Mouse (Mus musculus) neural tube, embryonic 14.5 days (tissue): ENCODE measurements at regions not wholly inside any gene's neighbourhood (a gene's known extent, or its start where the extent isn't known, plus 50 kb on each side); places are given as distances from the start of the nearest gene placed in this dataset.

Experiments used
- ATAC-seq: fragments of 200-750 bp; cut with Nextera tagmentation; 2 replicates; pipeline ENCODE4 v1.8.0; 2017; ENCODE audit warnings: low read depth, mild to moderate bottlenecking, moderate TSS enrichment, moderate library complexity
- H3K27ac ChIP-seq: fragments of 300-500 bp; sonication (generic); 2 replicates; pipeline ENCODE4 v1.5.1; 2014; ENCODE audit warnings: low read depth, mild to moderate bottlenecking, control low read depth, low read length, moderate library complexity, mixed read lengths
- H3K27me3 ChIP-seq: fragments of 300-500 bp; sonication (generic); 2 replicates; pipeline ENCODE4 v1.6.1; 2014; ENCODE audit warnings: low read length; ENCODE audit not compliant: control insufficient read depth, insufficient read depth
- H3K36me3 ChIP-seq: fragments of 300-500 bp; sonication (generic); 2 replicates; pipeline ENCODE4 v1.6.1; 2014; ENCODE audit warnings: low read length, mixed read lengths; ENCODE audit not compliant: control insufficient read depth, insufficient read depth
- H3K4me1 ChIP-seq: fragments of 300-500 bp; sonication (generic); 2 replicates; pipeline ENCODE4 v1.6.1; 2014; ENCODE audit warnings: low read length; ENCODE audit not compliant: control insufficient read depth, insufficient read depth
- H3K4me2 ChIP-seq: fragments of 300-500 bp; sonication (generic); 2 replicates; pipeline ENCODE4 v1.6.1; 2014; ENCODE audit warnings: mild to moderate bottlenecking, low read depth, low read length, control low read depth
- H3K4me3 ChIP-seq: fragments of 300-500 bp; sonication (generic); 2 replicates; pipeline ENCODE4 v1.5.1; 2014; ENCODE audit warnings: low read depth, low read length, control low read depth, mixed read lengths
- H3K9ac ChIP-seq: fragments of 300-500 bp; sonication (generic); replicated peaks from 2 replicates; pipeline ENCODE4 v1.6.1; 2014; ENCODE audit warnings: low read depth, mild to moderate bottlenecking, control low read depth, low read length, mixed read lengths
- H3K9me3 ChIP-seq: fragments of 300-500 bp; sonication (generic); 2 replicates; pipeline ENCODE4 v1.6.1; 2016; ENCODE audit warnings: low read length; ENCODE audit not compliant: control insufficient read depth
- WGBS: fragments of 180-500 bp; shearing (Covaris S2); extraction: QIAGEN DNeasy Blood & Tissue Kit; methylation state at CpG from one replicate; pipeline ENCODE4 v1.1.7; 2014; 5-methylcytosine and 5-hydroxymethylcytosine counted together

GRCm38 (mm10) chr11:19822991-19823390 lies 101.2 kb upstream of the Spred2 start:
- Histone ChIP-seq H3K36me3 (no peaks in the 10 kb centered on the region), H3K9me3 (no peaks in the 10 kb centered on the region), H3K4me1 (no peaks in the 10 kb centered on the region), H3K9ac (no peak overlapping the region), H3K4me3 (no peak overlapping the region), H3K27ac (no peak overlapping the region), H3K4me2 (no peak overlapping the region), H3K27me3 (no peaks in the 10 kb centered on the region)
- peak; percentile 59; the same call in 1 of the 2 replicates for ATAC-seq
- 85% methylated on average over 5 of the region's 5 CpGs for WGBS

- no peaks in the 10 kb centered on the region for H3K27me3 ChIP-seq
- no peak overlapping the region for H3K9ac ChIP-seq
- 0% methylated on average over 3 of the region's 3 CpGs for WGBS
- no peaks in the 10 kb centered on the region for H3K9me3 ChIP-seq
- no peak overlapping the region for H3K4me2 ChIP-seq
- no peaks in the 10 kb centered on the region for H3K4me1 ChIP-seq
- ATAC-seq: peak; percentile 59; the same call in 1 of the 2 replicates
- H3K36me3 ChIP-seq: no peaks in the 10 kb centered on the region
- no peak overlapping the region for H3K27ac ChIP-seq
- no peak overlapping the region for H3K4me3 ChIP-seq
Observed at GRCm38 (mm10) chr11:19823461-19823895, 100.7 kb upstream of the Spred2 start.

- ATAC-seq: no peak
- H3K4me1 ChIP-seq: no peaks in the 10 kb centered on the region
- WGBS: 86% methylated on average over 13 of the region's 13 CpGs
- no peak overlapping the region for H3K27ac ChIP-seq
- H3K9me3 ChIP-seq: no peaks in the 10 kb centered on the region
- H3K9ac ChIP-seq: no peak overlapping the region
- no peaks in the 10 kb centered on the region; the same call in 1 of the 2 replicates for H3K27me3 ChIP-seq
- no peaks in the 10 kb centered on the region for H3K36me3 ChIP-seq
- H3K4me2 ChIP-seq: no peak overlapping the region
- H3K4me3 ChIP-seq: no peak overlapping the region
Observed at GRCm38 (mm10) chr11:19826481-19827185, 97.5 kb upstream of the Spred2 start.

- no peak overlapping the region for H3K4me2 ChIP-seq
- H3K4me1 ChIP-seq: no peaks in the 10 kb centered on the region
- H3K27me3 ChIP-seq: no peaks in the 10 kb centered on the region; the same call in 1 of the 2 replicates
- H3K9me3 ChIP-seq: no peaks in the 10 kb centered on the region
- no peaks in the 10 kb centered on the region for H3K36me3 ChIP-seq
- no peak for ATAC-seq
- H3K9ac ChIP-seq: no peak overlapping the region
- 79% methylated on average over 10 of the region's 11 CpGs for WGBS
- H3K27ac ChIP-seq: no peak overlapping the region
- no peak overlapping the region for H3K4me3 ChIP-seq
Observed at GRCm38 (mm10) chr11:19827996-19828395, 96.2 kb upstream of the Spred2 start.

GRCm38 (mm10) chr11:19828959-19829401 lies 95.2 kb upstream of the Spred2 start:
- Histone ChIP-seq H3K27me3 (no peaks in the 10 kb centered on the region; the same call in 1 of the 2 replicates), H3K9me3 (no peaks in the 10 kb centered on the region), H3K4me3 (no peak overlapping the region), H3K36me3 (no peaks in the 10 kb centered on the region), H3K9ac (no peak overlapping the region), H3K27ac (no peak overlapping the region), H3K4me2 (no peak overlapping the region), H3K4me1 (no peaks in the 10 kb centered on the region)
- 46% methylated on average over 8 of the region's 8 CpGs for WGBS
- no peak for ATAC-seq

- no peaks in the 10 kb centered on the region; the same call in 1 of the 2 replicates for H3K27me3 ChIP-seq
- no peak overlapping the region for H3K4me3 ChIP-seq
- no peak for ATAC-seq
- no peaks in the 10 kb centered on the region for H3K9me3 ChIP-seq
- H3K4me2 ChIP-seq: no peak overlapping the region
- no peaks in the 10 kb centered on the region for H3K4me1 ChIP-seq
- H3K27ac ChIP-seq: no peak overlapping the region
- 29% methylated on average over 9 of the region's 9 CpGs for WGBS
- H3K36me3 ChIP-seq: no peaks in the 10 kb centered on the region
- H3K9ac ChIP-seq: no peak overlapping the region
Observed at GRCm38 (mm10) chr11:19829564-19830279, 94.5 kb upstream of the Spred2 start.

GRCm38 (mm10) chr11:19830280-19831062 lies 93.7 kb upstream of the Spred2 start:
- 0 out of 2 replicates have a peak, but pooled peaks have one; percentile 39 for ATAC-seq
- H3K4me3 ChIP-seq: no peak overlapping the region
- H3K4me2 ChIP-seq: no peak overlapping the region
- no peaks in the 10 kb centered on the region for H3K9me3 ChIP-seq
- no peaks in the 10 kb centered on the region; the same call in 1 of the 2 replicates for H3K27me3 ChIP-seq
- H3K9ac ChIP-seq: no peak overlapping the region
- no peaks in the 10 kb centered on the region for H3K36me3 ChIP-seq
- WGBS: 18% methylated on average over 18 of the region's 18 CpGs
- H3K4me1 ChIP-seq: 0 out of 2 replicates have a peak, but pooled peaks cover 2% of the 10 kb centered on the region
- H3K27ac ChIP-seq: no peak overlapping the region

GRCm38 (mm10) chr11:19834561-19834960 lies 89.6 kb upstream of the Spred2 start:
- H3K4me2 ChIP-seq: no peak overlapping the region
- 0 out of 2 replicates have a peak, but pooled peaks cover 2% of the 10 kb centered on the region for H3K4me1 ChIP-seq
- no peaks in the 10 kb centered on the region for H3K27me3 ChIP-seq
- no peaks in the 10 kb centered on the region for H3K36me3 ChIP-seq
- ATAC-seq: no peak
- no peak overlapping the region for H3K27ac ChIP-seq
- H3K9me3 ChIP-seq: no peaks in the 10 kb centered on the region
- no peak overlapping the region for H3K4me3 ChIP-seq
- 74% methylated on average over 8 of the region's 8 CpGs for WGBS
- no peak overlapping the region for H3K9ac ChIP-seq
